Mouse (Mus musculus) neural tube, embryonic 10.5 days (tissue): Measurements from ENCODE around the gene Cblb.

Experiments
- DNase-seq: peaks from one replicate; pipeline ENCODE4 v3.0.0-alpha.2; 2017; ENCODE audit warnings: low spot score; ENCODE audit errors: extremely low spot score

Cblb gene

GRCm38 (mm10) chr16:52194040-52194439 is 163.0 kb downstream of the Cblb start:
- DNase-seq: no peak

- DNase-seq: no peak
Observed at GRCm38 (mm10) chr16:52194866-52195265, 163.8 kb downstream of the Cblb start.

GRCm38 (mm10) chr16:52200107-52200506 is 169.1 kb downstream of the Cblb start:
- DNase-seq: no peak

- no peak for DNase-seq
Observed at GRCm38 (mm10) chr16:52210844-52211606, 180.0 kb downstream of the Cblb start.

- DNase-seq: peak; percentile 24
Observed at GRCm38 (mm10) chr16:52219069-52219468, 188.0 kb downstream of the Cblb start.

GRCm38 (mm10) chr16:52222896-52223295 is 191.9 kb downstream of the Cblb start:
- DNase-seq: no peak

- no peak for DNase-seq
Observed at GRCm38 (mm10) chr16:52229446-52229845, 198.4 kb downstream of the Cblb start.

GRCm38 (mm10) chr16:52229930-52230329 is 198.9 kb downstream of the Cblb start:
- no peak for DNase-seq

GRCm38 (mm10) chr16:52242144-52242543 is 211.1 kb downstream of the Cblb start:
- no peak for DNase-seq

- DNase-seq: no peak
Observed at GRCm38 (mm10) chr16:52243421-52243973, 212.5 kb downstream of the Cblb start.

- DNase-seq: no peak
Observed at GRCm38 (mm10) chr16:52250196-52250595, 219.2 kb downstream of the Cblb start.

- DNase-seq: no peak
Observed at GRCm38 (mm10) chr16:52250935-52251334, 219.9 kb downstream of the Cblb start.
